Mouse (Mus musculus): ENCODE measurements around the gene Glyctk. TPM values are rescaled to one million over a fixed set of nuclear protein-coding genes. Genes with fewer than 3 reads are reported as not detected.

Glyctk gene
- 5.8 to 9.4 TPM (median 8.1 TPM) in 4 replicates for total RNA-seq (2023; ENCODE audit: inconsistent age)

GRCm38 (mm10) chr9:106158037-106158491 lies at the start of gene Glyctk:
TSS of gene Glyctk (minus strand) at chr9:106158138.

DNA sequence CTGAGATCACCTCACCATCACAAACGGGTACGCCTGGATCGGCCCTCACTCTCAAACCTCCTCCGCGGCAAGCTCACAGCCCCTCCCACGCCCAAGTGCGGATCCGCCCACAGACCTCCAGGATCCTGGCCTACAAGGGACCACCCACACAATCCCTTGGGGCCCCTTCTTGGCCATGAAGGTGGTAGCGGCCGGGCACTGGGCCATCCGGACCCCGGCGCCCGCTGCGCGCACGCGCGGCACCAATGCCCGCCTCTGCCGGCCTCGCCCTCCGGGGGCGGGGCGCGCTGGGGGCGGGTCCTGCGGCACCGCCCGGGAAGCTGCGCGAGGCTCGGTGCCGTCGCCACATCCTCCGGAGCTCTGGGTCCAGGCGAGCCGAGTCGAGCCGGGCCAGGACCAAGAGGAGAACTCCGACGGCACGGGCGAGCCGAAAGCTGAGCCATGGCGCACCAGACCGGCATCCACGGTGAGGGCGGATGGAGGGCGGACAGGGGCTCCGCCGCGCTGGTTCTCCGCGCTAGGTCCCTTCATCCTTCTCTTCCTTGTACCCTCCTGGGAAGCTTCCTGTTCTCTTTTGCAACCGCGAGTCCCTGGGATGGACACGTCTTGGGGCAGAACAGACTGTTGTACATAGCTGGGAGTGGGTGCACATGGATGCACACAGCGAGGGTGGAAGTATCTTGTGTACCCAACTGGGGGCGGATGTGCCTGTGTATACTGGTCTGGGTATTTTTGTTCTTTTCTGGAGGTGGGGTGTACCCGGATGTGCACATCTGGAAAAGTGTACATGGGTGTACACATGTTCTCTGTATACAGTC lies 45.1 kb upstream of the Glyctk start, which contains the start of gene Twf2:
Gene Twf2 (plus strand): TSS at position 290 of the 818 bp plus-strand sequence.

DNA sequence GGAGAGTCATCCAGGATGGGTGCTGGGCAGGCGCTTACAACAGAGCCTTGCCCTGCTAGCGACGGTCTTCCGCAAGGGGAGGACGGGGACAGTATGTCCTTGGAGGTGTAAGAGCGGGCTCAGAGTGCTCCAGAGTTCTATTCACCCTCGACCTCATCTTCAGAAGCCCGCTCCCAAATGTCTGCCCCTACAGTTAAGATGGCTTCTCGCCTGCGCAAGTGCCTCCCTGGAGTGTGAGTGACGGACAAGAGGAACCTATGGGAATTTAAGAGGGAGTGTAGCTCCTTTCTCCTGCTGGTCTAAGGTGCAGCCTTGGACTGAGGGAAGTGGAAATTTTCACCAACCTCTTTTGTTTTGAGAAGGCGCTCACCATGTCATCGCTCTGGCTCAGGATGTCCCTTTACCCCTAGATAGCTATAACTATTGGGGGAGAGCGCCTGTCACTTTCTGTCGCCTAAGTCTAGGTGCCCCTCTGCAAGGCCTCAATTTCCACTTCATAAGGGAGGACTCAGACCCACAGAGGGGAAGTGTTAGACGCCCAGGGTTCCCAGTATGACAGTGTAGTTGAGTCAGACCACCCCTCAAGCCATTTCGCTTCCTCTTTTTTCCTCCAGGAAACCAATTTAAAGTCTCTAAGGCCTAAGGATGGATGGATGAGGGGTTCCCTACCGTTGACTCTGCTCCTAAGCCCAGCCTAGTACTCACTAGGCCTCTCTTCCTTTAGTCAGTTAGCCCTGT lies 41.8 kb upstream of the Glyctk start, which contains the start of gene Ppm1m:
Gene Ppm1m (minus strand): TSS at position 212 of the 738 bp plus-strand sequence.

DNA sequence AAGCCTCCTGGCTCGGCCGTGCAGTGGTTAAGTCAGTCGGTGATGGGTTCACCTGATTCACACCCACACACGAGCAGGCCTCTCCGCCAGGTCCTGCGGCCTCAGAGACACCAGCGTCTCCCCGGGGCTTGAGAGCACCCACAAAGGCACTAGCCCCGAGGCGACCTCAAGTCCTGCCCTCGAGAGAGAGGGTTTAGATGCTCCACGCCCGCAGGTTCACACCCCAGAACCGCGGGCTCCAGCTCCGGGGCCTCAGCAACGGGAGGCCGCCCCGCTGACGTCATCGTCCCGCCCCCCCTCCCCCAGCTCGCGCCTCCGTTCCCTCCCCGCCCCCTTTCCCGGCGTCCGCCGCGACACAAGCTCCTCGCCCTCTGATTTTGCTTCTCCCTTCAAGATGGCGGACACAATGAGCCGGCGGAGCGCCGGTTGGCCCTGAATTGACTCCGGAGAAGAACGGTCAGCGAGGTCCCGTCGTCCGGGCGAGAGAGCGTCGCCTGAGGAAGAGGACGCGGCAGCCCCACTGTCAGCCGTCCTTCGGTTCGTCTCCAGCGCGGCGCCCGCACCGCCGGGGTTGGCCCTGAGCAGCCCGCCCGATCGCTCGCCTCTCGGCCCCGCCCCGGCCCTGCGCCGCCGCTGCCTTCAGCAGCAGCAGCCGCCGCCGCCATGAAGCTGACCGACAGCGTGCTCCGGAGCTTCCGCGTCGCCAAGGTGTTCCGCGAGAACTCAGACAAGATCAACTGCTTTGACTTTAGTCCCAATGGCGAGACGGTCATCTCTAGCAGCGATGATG lies 12.8 kb upstream of the Glyctk start, which contains the start of gene Wdr82:
Gene Wdr82 (plus strand): TSS at position 373 of the 790 bp plus-strand sequence.

Other genes with a start within 250 kb of the Glyctk start
- 0.06 to 0.27 TPM (median 0.15 TPM) in 4 replicates for gene Col6a5, start 197.5 kb downstream of the Glyctk start, total RNA-seq (2023; ENCODE audit: inconsistent age)
- not detected in 4 replicates for gene Col6a4, start 61.4 kb downstream of the Glyctk start, total RNA-seq (2023; ENCODE audit: inconsistent age)
- 97.9 to 110 TPM (median 103 TPM) in 4 replicates for gene Wdr82, start 12.8 kb upstream of the Glyctk start, total RNA-seq (2023; ENCODE audit: inconsistent age)
- 82.1 to 96.0 TPM (median 83.9 TPM) in 4 replicates for gene Ppm1m, start 41.6 kb upstream of the Glyctk start, total RNA-seq (2023; ENCODE audit: inconsistent age)
- 65.1 to 76.7 TPM (median 68.8 TPM) in 4 replicates for gene Twf2, start 45.0 kb upstream of the Glyctk start, total RNA-seq (2023; ENCODE audit: inconsistent age)
- 150 to 158 TPM (median 156 TPM) in 4 replicates for gene Tlr9, start 64.5 kb upstream of the Glyctk start, total RNA-seq (2023; ENCODE audit: inconsistent age)
- gene Alas1, start 90.5 kb upstream of the Glyctk start, total RNA-seq (2023; ENCODE audit: inconsistent age) = 39.6 to 44.4 TPM (median 41.5 TPM) in 4 replicates
- gene Poc1a, start 122.9 kb upstream of the Glyctk start, total RNA-seq (2023; ENCODE audit: inconsistent age) = 3.7 to 6.3 TPM (median 4.5 TPM) in 4 replicates
- 27.3 to 29.8 TPM (median 27.7 TPM) in 4 replicates for gene Dusp7, start 210.5 kb upstream of the Glyctk start, total RNA-seq (2023; ENCODE audit: inconsistent age)